ENCODE assay signal across 26 mouse cellular contexts in genomic region chr10:117358891-117359290, GRCm38 (mm10).
"Had no signal": no experiment of that assay in that cellular context is flagged by ENCODE, and none has a peak within 500 bp of the region (broad histone marks: within the 10 kb centered on the region; RNA-seq: fewer than 3 reads in every experiment).

No protein-coding gene starts in this region.

- H3K4me3 ChIP-seq: embryonic facial prominence, embryonic 10.5 days; embryonic facial prominence, embryonic 12.5 days; embryonic facial prominence, embryonic 13.5 days; embryonic facial prominence, embryonic 15.5 days; erythroblast, embryonic 14.5 days; forebrain, embryonic 10.5 days; forebrain, embryonic 12.5 days; forebrain, embryonic 13.5 days; forebrain, embryonic 15.5 days; gastrocnemius, adult 2 months; heart, adult 2 months had no signal

- H3K27ac ChIP-seq: embryonic facial prominence, embryonic 10.5 days; embryonic facial prominence, embryonic 12.5 days; embryonic facial prominence, embryonic 13.5 days; embryonic facial prominence, embryonic 15.5 days; forebrain, embryonic 10.5 days; forebrain, embryonic 12.5 days; forebrain, embryonic 13.5 days; forebrain, embryonic 15.5 days; gastrocnemius, adult 2 months; heart, adult 2 months had no signal

- H3K4me1 ChIP-seq: embryonic facial prominence, embryonic 10.5 days; embryonic facial prominence, embryonic 12.5 days; embryonic facial prominence, embryonic 13.5 days; embryonic facial prominence, embryonic 15.5 days; forebrain, embryonic 10.5 days; forebrain, embryonic 12.5 days; forebrain, embryonic 13.5 days; forebrain, embryonic 15.5 days had no signal

- H3K9ac ChIP-seq: embryonic facial prominence, embryonic 12.5 days; embryonic facial prominence, embryonic 13.5 days; embryonic facial prominence, embryonic 15.5 days; forebrain, embryonic 12.5 days; forebrain, embryonic 13.5 days; forebrain, embryonic 15.5 days; forebrain, postnatal 0 days had no signal

- H3K27me3 ChIP-seq: embryonic facial prominence, embryonic 12.5 days; embryonic facial prominence, embryonic 13.5 days; embryonic facial prominence, embryonic 15.5 days; forebrain, embryonic 12.5 days; forebrain, embryonic 13.5 days; forebrain, embryonic 15.5 days had no signal

- DNase-seq: cerebellum, adult 8-10 months; cerebellum, adult 9-10 months; cerebellum, adult 9-11 months; cerebellum, postnatal 10 days; cerebellum, postnatal 14 days; cerebellum, postnatal 25 days; cerebellum, postnatal 36 days; embryo, embryonic 11 days; forebrain, postnatal 0 days; gastrocnemius, adult 2 months; gastrocnemius, postnatal 10 days; gastrocnemius, postnatal 14 days; gastrocnemius, postnatal 25 days; gastrocnemius, postnatal 36 days; heart, adult 11 months; heart, adult 18-20 months; heart, adult 2 months had no signal
